Mouse (Mus musculus): ENCODE measurements around the gene Fam189a1.
A peak's percentile ranks its signal among the peaks of the same experiment; 100 is the strongest.

Gene Fam189a1

GRCm38 (mm10) chr7:64751465-64751864 is 404.9 kb downstream of the Fam189a1 start:
- peak; percentile 54 to 81 for DNase-seq (ENCODE audit: inconsistent age in 2 of 2, low spot score in 1 of 2)

- DNase-seq (ENCODE audit: inconsistent age in 2 of 2, low spot score in 1 of 2), result no peak
These were observed 412.8 kb downstream of the Fam189a1 start for GRCm38 (mm10) chr7:64743610-64744009.

- peak; percentile 47 to 84 for DNase-seq (ENCODE audit: inconsistent age in 2 of 2, low spot score in 1 of 2)
These were observed 414.8 kb downstream of the Fam189a1 start for GRCm38 (mm10) chr7:64741333-64742307.

- peak in 1 of 2 experiments; percentile 35 for DNase-seq (ENCODE audit: inconsistent age in 2 of 2, low spot score in 1 of 2)
These were observed 417.2 kb downstream of the Fam189a1 start for GRCm38 (mm10) chr7:64739131-64739530.

- peak in 1 of 2 experiments; percentile 74 for DNase-seq (ENCODE audit: inconsistent age in 2 of 2, low spot score in 1 of 2)
These were observed 426.6 kb downstream of the Fam189a1 start for GRCm38 (mm10) chr7:64729785-64730184.

- DNase-seq (ENCODE audit: inconsistent age in 2 of 2, low spot score in 1 of 2), result no peak
These were observed 427.6 kb downstream of the Fam189a1 start for GRCm38 (mm10) chr7:64728816-64729215.

GRCm38 (mm10) chr7:64728181-64728591 is 428.2 kb downstream of the Fam189a1 start:
- peak; percentile 31 to 49 for DNase-seq (ENCODE audit: inconsistent age in 2 of 2, low spot score in 1 of 2)

- peak in 1 of 2 experiments; percentile 35 for DNase-seq (ENCODE audit: inconsistent age in 2 of 2, low spot score in 1 of 2)
These were observed 430.2 kb downstream of the Fam189a1 start for GRCm38 (mm10) chr7:64725967-64726695.

GRCm38 (mm10) chr7:64724409-64724808 is 432.0 kb downstream of the Fam189a1 start:
- DNase-seq (ENCODE audit: inconsistent age in 2 of 2, low spot score in 1 of 2), result no peak

GRCm38 (mm10) chr7:64723313-64723712 is 433.1 kb downstream of the Fam189a1 start:
- DNase-seq (ENCODE audit: inconsistent age in 2 of 2, low spot score in 1 of 2), result no peak

- no peak for DNase-seq (ENCODE audit: inconsistent age in 2 of 2, low spot score in 1 of 2)
These were observed 440.1 kb downstream of the Fam189a1 start for GRCm38 (mm10) chr7:64716286-64716685.

GRCm38 (mm10) chr7:64709520-64710262 is 446.7 kb downstream of the Fam189a1 start:
- DNase-seq (ENCODE audit: inconsistent age in 2 of 2, low spot score in 1 of 2), result no peak

GRCm38 (mm10) chr7:64708176-64708575 is 448.2 kb downstream of the Fam189a1 start:
- no peak for DNase-seq (ENCODE audit: inconsistent age in 2 of 2, low spot score in 1 of 2)
